Mouse (Mus musculus) thymus, postnatal 36 days (tissue): ENCODE measurements at regions not wholly inside any gene's neighbourhood (a gene's known extent, or its start where the extent isn't known, plus 50 kb on each side); places are given as distances from the start of the nearest gene placed in this dataset.

Experiments used
- DNase-seq, 2 experiments: peaks; one replicate each; pipeline ENCODE4 v3.0.0; 2022; ENCODE audit warnings: mixed read lengths in 2 of 2

DNA sequence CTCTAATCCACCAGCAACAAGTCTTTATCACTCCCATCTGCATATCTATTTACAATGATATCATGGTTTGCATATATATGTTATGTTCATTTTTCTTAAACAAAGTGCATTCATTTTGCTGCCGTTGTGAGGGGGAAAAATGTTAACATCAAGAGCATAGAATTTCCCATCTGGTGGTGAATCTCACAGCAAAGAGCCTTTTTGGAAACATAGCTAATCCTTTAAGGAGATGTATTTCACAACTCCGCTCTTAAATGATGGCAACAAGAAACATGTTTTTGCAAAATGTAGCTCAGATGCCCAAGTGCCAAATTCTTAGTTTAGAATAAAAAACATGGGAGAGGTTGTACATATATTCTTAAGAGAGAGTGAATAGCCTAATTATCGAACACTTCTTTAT is 99.3 kb upstream of the Col1a2 start:
- no peak for DNase-seq

DNA sequence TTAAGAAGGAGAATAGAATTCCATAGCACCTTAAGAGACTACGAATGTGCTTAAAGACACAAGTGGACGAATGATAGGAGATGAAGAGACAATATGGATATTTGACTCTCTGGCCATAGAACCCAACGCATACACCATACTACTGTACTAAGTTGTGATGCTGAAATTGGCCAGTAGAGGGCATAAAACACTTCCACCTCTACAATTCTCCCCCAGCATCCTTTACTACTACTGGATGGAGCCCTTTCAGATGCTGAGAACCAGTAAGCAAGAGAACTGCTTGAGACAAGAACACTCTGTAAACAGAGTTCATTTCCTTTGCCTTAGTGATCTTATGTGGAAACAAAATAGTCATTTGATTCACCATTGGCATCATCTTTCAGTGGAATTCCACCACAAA is 96.9 kb upstream of the Col1a2 start:
- no peak for DNase-seq

DNA sequence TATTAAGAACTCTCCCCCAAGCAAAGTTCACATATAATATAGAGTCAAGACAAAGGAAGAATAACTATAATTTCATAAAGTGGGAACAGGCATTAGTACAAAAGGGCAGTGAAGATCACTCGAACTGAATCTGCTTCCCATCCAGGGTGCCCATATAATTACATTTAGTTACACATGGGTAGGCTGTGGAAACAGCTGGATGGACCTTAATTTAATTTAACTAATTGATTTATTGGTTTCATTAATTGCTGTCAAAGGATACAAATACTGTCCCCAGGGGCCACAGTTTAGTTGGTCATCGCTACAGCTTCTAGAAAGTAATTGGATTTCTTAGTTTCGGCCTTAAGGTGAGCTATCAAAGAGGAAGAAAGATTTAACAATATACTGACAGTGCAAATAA is 91.4 kb upstream of the Col1a2 start:
- no peak for DNase-seq

DNA sequence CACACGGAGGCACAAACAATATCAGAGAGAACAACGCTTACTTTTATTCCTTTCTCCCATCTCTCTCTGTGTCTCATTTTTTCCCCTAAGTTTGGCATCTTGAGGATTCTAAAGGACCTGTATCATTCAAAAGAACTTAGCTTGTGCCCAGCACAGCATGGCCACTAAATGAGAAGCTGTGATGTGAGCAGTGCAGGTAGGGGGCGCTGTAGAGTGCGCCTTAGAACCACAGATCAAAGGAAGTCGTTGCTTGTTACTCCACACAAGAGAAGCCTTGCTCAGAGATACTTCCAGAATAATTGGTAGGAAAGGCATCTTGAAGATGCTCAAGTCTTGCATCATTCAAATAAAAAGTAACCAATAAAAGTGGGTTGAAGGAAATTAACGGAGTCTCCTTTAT is 90.4 kb upstream of the Col1a2 start:
- DNase-seq = peak; percentile 28 to 39

DNA sequence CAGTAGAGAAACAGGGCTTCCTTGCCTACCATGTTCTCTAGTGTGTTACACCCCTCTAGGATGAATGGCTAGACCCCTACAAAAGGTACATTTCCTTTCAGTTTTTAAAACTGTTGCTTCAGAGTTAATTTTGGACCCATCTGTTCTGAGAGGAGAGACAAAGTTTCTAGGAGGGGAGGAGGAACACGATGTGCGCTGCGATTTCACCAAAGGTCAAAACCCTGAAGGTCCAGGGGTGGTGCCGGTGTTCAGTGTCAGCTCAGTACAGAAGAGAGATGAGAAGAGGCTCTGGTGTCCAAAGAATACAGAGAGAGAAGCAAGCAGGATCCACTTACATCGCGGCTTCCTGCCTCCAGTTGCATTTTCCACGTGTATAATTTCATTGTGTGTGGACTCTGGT is 89.4 kb upstream of the Col1a2 start:
- DNase-seq = no peak

DNA sequence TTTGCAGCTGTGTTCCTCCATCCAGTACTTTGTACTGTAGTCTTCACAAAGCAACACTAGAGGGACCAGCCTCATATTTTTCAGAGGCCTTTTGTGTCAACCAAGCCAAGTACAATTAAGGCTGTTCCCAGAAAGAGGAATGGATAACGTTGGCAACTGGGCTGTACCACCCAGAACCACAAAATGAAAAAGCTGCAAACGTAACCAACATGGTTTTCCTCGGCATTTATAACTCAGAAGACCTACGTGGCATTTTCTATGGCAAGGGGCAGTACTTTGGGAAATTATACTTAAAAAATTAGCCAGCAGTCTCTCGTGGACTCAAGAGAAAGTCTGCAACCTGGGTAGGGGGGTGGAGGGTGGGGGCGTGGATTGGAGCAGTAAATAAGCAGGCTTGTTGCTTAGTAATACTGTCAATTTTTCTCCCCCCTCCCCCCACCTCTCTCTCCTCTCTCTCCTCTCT is 87.3 kb upstream of the Col1a2 start:
- DNase-seq = no peak

DNA sequence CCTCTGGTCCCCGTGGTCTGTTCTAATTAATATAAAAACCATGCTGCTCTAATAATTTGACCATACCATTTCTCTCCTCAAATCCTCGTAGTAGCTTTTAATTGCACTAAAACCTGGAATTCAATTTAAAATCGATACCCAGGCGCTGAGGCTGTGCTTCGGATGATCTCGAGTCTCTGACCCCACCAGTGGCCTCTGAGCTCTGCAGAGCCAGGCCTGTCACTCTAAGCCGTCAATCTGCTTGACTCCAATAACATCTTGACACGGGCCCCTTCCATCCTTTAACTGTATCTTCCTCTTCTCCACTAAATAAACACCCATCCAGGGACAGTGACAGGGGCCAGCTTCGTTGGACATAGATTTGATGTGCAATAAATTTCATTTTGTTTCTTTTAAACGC is 86.2 kb upstream of the Col1a2 start:
- no peak for DNase-seq

DNA sequence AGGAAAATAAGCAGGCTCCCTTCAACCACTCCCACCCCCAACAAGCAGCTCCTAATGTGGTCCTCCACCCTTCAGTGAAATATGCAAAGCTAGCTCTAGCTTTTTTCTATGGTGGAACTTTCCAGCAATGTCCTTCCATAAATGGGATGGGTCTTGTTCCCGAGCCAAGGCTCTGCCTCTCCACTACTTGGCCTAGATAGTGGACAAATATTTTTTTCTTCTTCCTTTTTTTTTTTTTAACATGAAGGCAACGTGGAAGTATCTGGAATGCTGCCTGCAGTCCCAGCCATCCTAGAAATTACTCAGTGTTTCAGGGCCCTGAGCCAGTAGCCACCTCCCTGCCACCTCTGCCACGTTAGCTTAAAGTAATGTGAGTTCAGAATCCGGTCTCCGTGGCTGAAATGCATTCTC is 85.7 kb upstream of the Col1a2 start:
- DNase-seq = no peak

DNA sequence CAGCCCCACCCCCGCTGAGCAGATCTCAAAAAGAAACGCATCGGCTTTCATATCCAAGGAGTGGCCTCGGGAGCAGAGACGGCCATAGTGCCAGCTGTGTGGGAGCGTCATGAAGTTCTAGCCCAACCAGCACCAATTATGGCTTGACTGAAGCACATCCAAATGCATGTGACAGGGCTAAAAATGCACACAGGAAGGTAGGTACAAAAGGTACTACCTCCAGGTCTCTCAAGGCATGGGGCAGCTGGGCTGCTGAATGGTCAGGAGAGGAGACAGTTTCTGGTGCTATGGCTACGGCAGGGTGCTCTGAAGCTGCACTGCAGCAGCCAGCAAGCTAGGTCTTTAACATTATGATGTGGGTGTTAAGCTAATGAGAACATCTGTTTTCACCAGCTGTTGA is 83.1 kb upstream of the Col1a2 start:
- no peak for DNase-seq

DNA sequence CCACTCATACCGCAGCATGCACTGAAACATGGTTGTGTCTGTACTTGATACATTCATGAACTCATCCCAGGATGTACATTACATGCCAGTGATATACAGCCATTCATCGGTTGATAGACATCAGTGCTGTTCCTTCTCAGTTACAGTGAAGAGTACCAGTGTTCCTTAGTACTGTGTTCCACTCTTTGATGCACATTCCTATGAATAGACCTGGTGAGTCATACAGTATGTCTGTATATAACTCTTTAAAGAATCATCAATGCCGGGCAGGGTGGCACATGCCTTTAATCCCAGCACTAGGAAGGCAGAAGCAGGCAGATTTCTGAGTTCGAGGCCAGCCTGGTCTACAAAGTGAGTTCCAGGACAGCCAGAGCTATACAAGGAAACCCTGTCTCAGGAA is 77.5 kb upstream of the Col1a2 start:
- no peak for DNase-seq

DNA sequence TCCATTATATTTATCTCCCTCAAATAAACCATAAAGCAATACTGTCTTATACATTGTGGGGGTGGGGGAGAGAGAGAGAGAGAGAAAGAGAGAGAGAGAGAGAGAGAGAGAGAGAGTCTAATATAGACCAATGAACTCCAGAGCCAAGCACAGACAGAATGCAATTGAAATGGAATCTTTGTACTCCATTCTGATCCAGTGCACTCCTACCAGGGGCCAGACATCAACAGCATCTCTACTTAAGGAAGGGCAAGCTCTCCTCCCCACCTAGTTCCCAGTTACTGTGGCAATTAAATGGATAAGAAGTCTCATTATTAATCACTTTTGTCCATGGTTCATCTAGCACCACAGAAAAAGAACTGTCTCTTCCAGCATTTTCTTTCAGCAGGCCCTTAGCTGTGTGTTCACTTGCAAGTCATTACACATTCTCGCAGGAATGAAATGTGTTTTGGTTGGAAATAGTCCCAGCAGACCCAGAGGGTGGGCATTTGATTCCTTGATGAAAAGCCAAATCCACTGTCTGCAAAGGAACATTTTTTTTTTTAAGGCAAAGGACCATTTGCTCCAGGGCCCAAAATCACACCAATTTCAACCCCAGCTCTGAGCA is 73.8 kb upstream of the Col1a2 start:
- no peak for DNase-seq

DNA sequence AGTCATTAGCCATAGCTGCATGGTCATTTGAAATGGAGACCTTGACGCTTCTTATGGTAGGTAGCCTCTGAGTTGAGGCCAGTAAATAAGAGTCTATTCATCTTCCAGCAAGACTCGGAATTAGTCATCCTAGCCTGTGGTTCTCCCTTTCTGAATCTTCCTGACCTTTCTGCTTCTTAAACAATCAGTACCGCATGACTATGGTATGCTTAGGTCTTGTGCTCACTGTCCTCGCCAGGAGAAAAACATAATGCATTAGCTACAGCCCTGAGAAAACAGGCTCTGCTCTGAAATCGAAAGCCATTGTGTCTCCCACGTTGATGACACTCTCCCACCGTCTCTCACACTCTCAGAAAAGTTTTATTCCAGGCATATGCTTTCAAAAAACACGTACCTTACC is 72.4 kb upstream of the Col1a2 start:
- DNase-seq = no peak

DNA sequence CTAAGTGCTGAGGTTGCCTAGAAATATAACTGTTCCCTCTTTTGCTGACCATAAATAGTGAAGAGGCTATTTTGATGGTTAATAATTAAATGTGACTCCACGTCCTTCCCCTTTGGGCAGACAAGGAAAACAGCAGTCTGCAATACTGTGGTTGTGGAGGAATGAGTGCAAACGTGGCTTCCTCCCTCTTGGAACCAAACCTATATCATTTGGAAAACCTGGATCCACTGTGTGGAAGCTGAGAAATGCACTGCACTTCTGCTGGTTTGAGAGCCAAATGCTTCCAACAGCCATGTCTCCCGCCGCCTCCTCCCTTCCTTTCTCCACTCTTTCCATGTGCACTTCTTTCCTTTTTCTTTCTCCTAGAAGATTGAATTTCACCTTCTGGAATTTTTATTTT is 68.2 kb upstream of the Col1a2 start:
- DNase-seq = no peak

DNA sequence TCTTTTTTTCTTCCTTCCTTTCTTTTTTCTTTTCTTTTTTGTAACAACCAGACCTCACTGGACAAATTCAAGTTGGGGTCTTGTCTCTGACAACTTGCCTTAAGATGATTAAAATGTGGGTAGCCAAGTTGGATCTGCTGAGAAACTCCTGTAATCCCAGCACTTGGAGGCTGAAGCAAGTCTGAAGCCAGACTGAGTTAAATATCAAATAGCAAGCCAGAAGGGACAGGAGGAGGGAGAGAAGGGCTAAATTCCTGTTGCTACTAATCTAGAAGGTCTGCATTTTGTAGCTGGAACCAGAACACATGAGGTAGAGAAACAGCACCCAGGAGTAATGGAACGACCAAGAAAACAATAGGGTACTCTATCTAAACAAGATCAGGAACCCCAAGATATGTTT is 67.7 kb upstream of the Col1a2 start:
- DNase-seq = no peak

DNA sequence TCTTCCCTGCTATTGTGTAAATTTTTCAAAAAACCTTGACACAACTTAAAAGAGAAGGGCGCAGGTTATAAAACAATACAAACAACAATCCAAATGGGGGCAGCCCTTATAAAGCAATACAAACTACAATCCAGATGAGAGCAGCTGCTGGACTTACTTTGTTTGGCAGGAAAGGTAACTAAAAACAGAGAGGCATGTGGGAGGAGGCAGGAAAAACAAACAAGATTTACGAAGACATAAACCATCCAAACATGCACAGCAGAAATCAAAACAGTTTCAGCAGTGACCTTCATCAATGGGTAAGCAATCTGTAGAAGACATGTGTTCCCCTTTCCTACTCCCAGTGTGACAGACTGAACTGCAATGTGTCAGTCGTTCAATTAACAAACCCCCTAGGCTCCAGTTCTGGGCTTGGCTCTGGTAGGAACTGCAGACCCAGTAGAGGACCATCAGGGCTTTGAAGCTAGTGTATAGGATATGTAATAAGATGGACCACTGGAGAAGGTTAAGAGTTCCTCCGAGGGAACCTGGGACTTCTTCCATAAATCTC is 62.9 kb upstream of the Col1a2 start:
- DNase-seq = no peak

DNA sequence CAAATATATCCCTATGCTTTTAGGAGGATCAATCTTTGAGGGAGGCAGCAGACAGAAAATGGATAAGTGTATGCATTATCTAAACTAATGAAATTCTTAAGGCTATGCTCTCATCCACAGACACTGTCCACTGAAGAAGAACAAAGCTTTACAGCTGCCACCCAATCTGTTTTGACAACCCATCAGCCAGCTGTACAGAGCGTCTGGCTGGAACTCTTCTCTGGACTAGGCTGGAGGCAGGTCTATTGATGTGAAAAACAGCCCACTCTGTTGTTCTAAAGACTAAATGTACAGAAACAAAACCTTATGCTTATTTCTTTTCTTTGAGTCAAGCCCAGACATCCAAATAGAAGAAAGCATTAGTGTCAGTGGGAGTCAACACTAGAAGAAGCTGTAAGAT is 58.7 kb upstream of the Col1a2 start:
- no peak for DNase-seq

DNA sequence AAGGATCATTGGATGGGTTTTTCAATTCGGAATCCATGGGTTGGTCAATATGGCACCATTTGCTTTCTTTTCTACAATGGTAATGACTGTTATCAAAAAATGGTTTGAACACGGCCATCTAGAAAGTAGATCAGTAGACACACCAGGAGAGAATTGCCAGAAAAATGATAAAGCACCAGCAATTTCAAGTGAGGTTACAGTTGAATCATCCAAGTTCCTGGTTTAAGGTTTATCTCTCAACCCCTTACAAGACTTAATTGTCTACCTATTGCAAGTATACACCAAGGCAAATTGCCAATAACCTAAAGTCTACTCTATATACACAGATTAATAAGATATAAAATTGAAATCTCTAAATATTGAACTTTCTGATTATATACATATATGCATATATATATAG is 53.4 kb upstream of the Col1a2 start:
- DNase-seq = no peak
